Mouse (Mus musculus): ENCODE results near the gene Trnau1ap.

- no peak for TF ChIP-seq CTCF (IDR thresholded peaks at IDR 0.05; ENCODE audit: borderline replicate concordance, insufficient read depth, low read length)
- TF ChIP-seq POLR2A (IDR thresholded peaks at IDR 0.05; ENCODE audit: low read depth, low read length), result no peak
These were observed 16.9 kb upstream of the Trnau1ap start for GRCm38 (mm10) chr4:132346261-132346660.
